Mouse (Mus musculus) kidney, adult 2 months (tissue): ENCODE data around the gene Efhc1.

ENCODE experiments used
- CTCF ChIP-seq: fragments of 200-500 bp; conservative IDR thresholded peaks from 2 replicates; pipeline ENCODE4 v1.5.1; 2011; ENCODE audit warnings: low read depth, mild to moderate bottlenecking, control low read depth, low read length, moderate library complexity, mixed read lengths; ENCODE audit not compliant: insufficient read depth, insufficient read length
- POLR2A ChIP-seq: fragments of 200-500 bp; IDR thresholded peaks from one replicate; pipeline ENCODE4 v1.6.1; 2011; ENCODE audit warnings: low read depth, low read length, control low read depth

DNA sequence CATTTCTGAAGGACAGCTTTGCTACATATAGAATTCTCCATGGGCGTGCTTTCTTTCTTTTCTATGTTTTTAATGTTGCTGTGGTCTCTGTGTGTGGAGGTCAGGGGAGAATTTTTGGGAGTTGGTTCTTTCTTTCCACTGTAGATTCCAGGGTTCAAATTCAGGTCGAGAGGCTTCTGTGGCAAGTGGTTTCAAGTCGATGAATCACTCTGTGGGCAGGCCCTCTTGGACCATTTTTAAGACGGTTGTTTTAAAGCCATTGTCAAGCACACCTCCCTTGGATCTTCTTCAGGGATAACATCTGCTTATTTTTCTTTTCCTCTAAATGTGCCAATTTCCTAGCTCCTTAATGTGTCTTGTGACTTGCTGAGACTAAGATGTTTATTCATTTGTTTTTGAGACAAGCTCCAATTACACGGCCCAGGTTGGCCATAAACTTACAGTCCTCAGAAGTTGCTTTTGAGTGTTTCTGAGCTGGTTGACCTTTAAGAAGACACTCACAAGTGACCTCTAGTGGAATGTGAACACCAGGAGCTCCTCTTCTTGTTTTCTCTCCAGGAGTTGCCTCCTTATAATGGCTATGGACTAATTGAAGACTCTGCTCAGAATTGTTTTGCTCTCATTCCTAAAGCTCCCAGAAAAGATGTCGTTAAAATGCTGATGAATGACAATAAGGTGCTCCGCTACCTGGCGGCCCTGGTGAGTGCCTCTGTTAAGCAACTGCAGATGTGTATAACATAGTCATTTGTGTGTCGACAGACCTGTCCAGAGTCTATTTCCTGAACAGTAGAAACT is 23.1 kb downstream of the Efhc1 start:
- TF ChIP-seq POLR2A (no peak), CTCF (no peak)
